In the genomic region with DNA sequence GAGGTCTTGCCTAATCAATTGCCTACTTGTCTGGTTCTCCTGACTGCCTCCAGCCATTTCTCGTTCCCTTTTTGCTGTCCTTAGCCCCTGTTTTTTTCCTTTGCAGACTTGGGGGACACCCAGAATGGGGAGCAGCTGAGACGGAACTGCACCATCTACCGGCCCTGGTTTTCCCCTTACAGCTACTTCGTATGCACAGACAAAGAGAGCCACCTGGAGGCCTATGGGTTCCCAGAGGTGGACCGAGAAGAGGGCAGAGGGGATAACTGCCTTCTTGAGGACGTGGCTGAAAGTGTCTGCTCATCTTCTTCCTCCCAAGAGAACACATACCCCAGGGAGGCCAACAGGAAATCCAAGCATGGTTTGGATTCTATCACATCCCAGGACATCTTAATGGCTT, we compare ENCODE assay signal across 34 mouse cellular contexts. TPM values are rescaled to one million over a fixed set of nuclear protein-coding genes. Genes with fewer than 3 reads are reported as not detected.
"Had no signal": no experiment of that assay in that cellular context is flagged by ENCODE, and none has a peak within 500 bp of the region (broad histone marks: within the 10 kb centered on the region; RNA-seq: fewer than 3 reads in every experiment).

No protein-coding gene starts in this region.

- H3K9me3 ChIP-seq: embryonic facial prominence, embryonic 10.5 days; embryonic facial prominence, embryonic 12.5 days; embryonic facial prominence, embryonic 13.5 days; embryonic facial prominence, embryonic 15.5 days; forebrain, embryonic 10.5 days; forebrain, embryonic 12.5 days; forebrain, embryonic 13.5 days; forebrain, embryonic 15.5 days had no signal

- H3K36me3 ChIP-seq: embryonic facial prominence, embryonic 10.5 days; embryonic facial prominence, embryonic 12.5 days; embryonic facial prominence, embryonic 13.5 days; embryonic facial prominence, embryonic 15.5 days; forebrain, embryonic 10.5 days; forebrain, embryonic 12.5 days; forebrain, embryonic 15.5 days had no signal

- H3K4me3 ChIP-seq: embryonic facial prominence, embryonic 10.5 days; embryonic facial prominence, embryonic 12.5 days; embryonic facial prominence, embryonic 13.5 days; embryonic facial prominence, embryonic 15.5 days; erythroblast, embryonic 14.5 days; forebrain, embryonic 10.5 days; forebrain, embryonic 12.5 days; forebrain, embryonic 13.5 days; forebrain, embryonic 15.5 days; gastrocnemius, adult 2 months; heart, adult 2 months had no signal

- H3K4me1 ChIP-seq: embryonic facial prominence, embryonic 15.5 days; forebrain, embryonic 13.5 days; forebrain, embryonic 15.5 days had no signal

- H3K27ac ChIP-seq: embryonic facial prominence, embryonic 10.5 days; embryonic facial prominence, embryonic 12.5 days; embryonic facial prominence, embryonic 13.5 days; embryonic facial prominence, embryonic 15.5 days; forebrain, embryonic 10.5 days; forebrain, embryonic 12.5 days; forebrain, embryonic 13.5 days; forebrain, embryonic 15.5 days; gastrocnemius, adult 2 months; heart, adult 2 months had no signal

- H3K9ac ChIP-seq: embryonic facial prominence, embryonic 12.5 days; embryonic facial prominence, embryonic 13.5 days; embryonic facial prominence, embryonic 15.5 days; forebrain, embryonic 12.5 days; forebrain, embryonic 13.5 days; forebrain, embryonic 15.5 days; forebrain, postnatal 0 days had no signal

- H3K4me2 ChIP-seq: embryonic facial prominence, embryonic 12.5 days; embryonic facial prominence, embryonic 13.5 days; embryonic facial prominence, embryonic 15.5 days; forebrain, embryonic 12.5 days; forebrain, embryonic 13.5 days; forebrain, embryonic 15.5 days had no signal

- DNase-seq: cerebellum, adult 2 months; cerebellum, adult 8-10 months; cerebellum, adult 9-10 months; cerebellum, adult 9-11 months; cerebellum, postnatal 10 days; embryo, embryonic 11 days; forebrain, postnatal 0 days; gastrocnemius, adult 2 months; gastrocnemius, postnatal 10 days; gastrocnemius, postnatal 14 days; gastrocnemius, postnatal 25 days; gastrocnemius, postnatal 36 days; heart, adult 18-20 months; heart, adult 2 months had no signal

- H3K27me3 ChIP-seq: embryonic facial prominence, embryonic 12.5 days; embryonic facial prominence, embryonic 13.5 days; embryonic facial prominence, embryonic 15.5 days; forebrain, embryonic 12.5 days; forebrain, embryonic 13.5 days; forebrain, embryonic 15.5 days had no signal

RNA-seq across cellular contexts. Expression of a gene that starts 2.8 kb away (rescaled TPM):
- total RNA-seq: common myeloid progenitor, adult 5-6 weeks; forebrain, postnatal 0 days; gastrocnemius, adult 18-20 months; gastrocnemius, adult 2 months; gastrocnemius, adult 8-10 months; gastrocnemius, postnatal 10 days; gastrocnemius, postnatal 14 days; gastrocnemius, postnatal 25 days; gastrocnemius, postnatal 36 days; gastrocnemius, postnatal 4 days; granulocyte monocyte progenitor cell, adult 5-6 weeks; heart, adult 18-20 months; heart, adult 2 months; heart, adult 8-10 months had no signal
- polyA plus RNA-seq: cerebellum, adult 2 months; cortical plate, adult 2 months; erythroblast, embryonic 14.5 days; forebrain, postnatal 0 days; frontal cortex, adult 2 months had no signal

RNA-seq across cellular contexts. Expression of a gene that starts 34.3 kb away (rescaled TPM):
- total RNA-seq: forebrain, postnatal 0 days; gastrocnemius, adult 18-20 months; gastrocnemius, adult 2 months; gastrocnemius, adult 8-10 months; gastrocnemius, postnatal 10 days; gastrocnemius, postnatal 14 days; gastrocnemius, postnatal 25 days; gastrocnemius, postnatal 36 days; gastrocnemius, postnatal 4 days had no signal
- polyA plus RNA-seq: cortical plate, adult 2 months; embryonic facial prominence, embryonic 10.5 days; embryonic facial prominence, embryonic 11.5 days; embryonic facial prominence, embryonic 13.5 days; erythroblast, embryonic 14.5 days; forebrain, embryonic 10.5 days; forebrain, embryonic 11.5 days; forebrain, embryonic 13.5 days; forebrain, embryonic 16.5 days; forebrain, postnatal 0 days had no signal
